Mouse (Mus musculus) lung, adult 2 months (tissue): ENCODE data around the gene Hoxd8.

Experiments used
- CTCF ChIP-seq: fragments of 200-500 bp; IDR thresholded peaks from 2 replicates; pipeline ENCODE4 v1.5.1; 2011; ENCODE audit warnings: mild to moderate bottlenecking, low read length, control low read depth; ENCODE audit not compliant: insufficient read depth
- POLR2A ChIP-seq: fragments of 200-500 bp; IDR thresholded peaks from 2 replicates; pipeline ENCODE4 v1.6.1; 2011; ENCODE audit warnings: low read depth, mild to moderate bottlenecking, control low read depth, low read length, borderline replicate concordance; ENCODE audit errors: extremely low read depth

- TF ChIP-seq CTCF = no peak
- no peak for TF ChIP-seq POLR2A
Observed at GRCm38 (mm10) chr2:74720384-74720783, 16.0 kb downstream of the Hoxd8 start.
